Mouse (Mus musculus) stomach, postnatal 0 days (tissue): Measurements from ENCODE around the gene Nlrp6.

Experiments used
- CTCF ChIP-seq: IDR thresholded peaks from 2 replicates; pipeline ENCODE4 v1.5.1; 2016; ENCODE audit warnings: antibody characterized with exemption, low read depth, mild to moderate bottlenecking, moderate library complexity
- EP300 ChIP-seq: optimal IDR thresholded peaks from 2 replicates; pipeline ENCODE3; 2016; ENCODE audit warnings: antibody characterized with exemption

- TF ChIP-seq CTCF (no peak), EP300 (no peak)
Measured at GRCm38 (mm10) chr7:140905642-140906081, 15.0 kb upstream of the Nlrp6 start.
